Mouse (Mus musculus): ENCODE measurements around the gene Lrba.

GRCm38 (mm10) chr3:86793720-86794191 lies 569.3 kb downstream of the Lrba start:
- TF ChIP-seq USF2 (conservative IDR thresholded peaks at IDR 0.05; ENCODE audit: low read depth, low read length) (no peak), BHLHE40 (IDR thresholded peaks at IDR 0.05; ENCODE audit: low read depth, low read length) (no peak), POLR2A (IDR thresholded peaks at IDR 0.05; ENCODE audit: low read depth, low read length) (no peak), KAT2A (IDR thresholded peaks at IDR 0.05; ENCODE audit: insufficient replicate concordance, low read length) (no peak), MAX (IDR thresholded peaks at IDR 0.05; ENCODE audit: low read length) (no peak), HCFC1 (IDR thresholded peaks at IDR 0.05; ENCODE audit: low read depth, low read length) (no peak), CTCF (conservative IDR thresholded peaks at IDR 0.05 in 1 of 2, IDR thresholded peaks at IDR 0.05 in 1 of 2; ENCODE audit: low read depth in 2 of 2, low read length in 2 of 2) (no peak), ZKSCAN1 (IDR thresholded peaks at IDR 0.05; ENCODE audit: borderline replicate concordance, low read depth, low read length) (no peak), ETS1 (conservative IDR thresholded peaks at IDR 0.05; ENCODE audit: low read depth, low read length) (no peak), EP300 (IDR thresholded peaks at IDR 0.05; ENCODE audit: low read length) (no peak), ZMIZ1 (IDR thresholded peaks at IDR 0.05; ENCODE audit: low read depth, low read length) (no peak)

All from CH12.LX (cell line).